Mouse (Mus musculus): ENCODE data around the gene Gnb3. TPM values are rescaled to one million over a fixed set of nuclear protein-coding genes. Genes with fewer than 3 reads are reported as not detected.
A peak's percentile ranks its signal among the peaks of the same experiment; 100 is the strongest.

Gnb3 gene
- polyA plus RNA-seq, 1 experiment from 2014 or later = 2.7 TPM

GRCm38 (mm10) chr6:124874348-124874747 is 34.3 kb upstream of the Gnb3 start:
- Histone ChIP-seq H3K4me3 (ENCODE audit: low read depth, low read length) (no peak overlapping the region), H3K9ac (ENCODE audit: low read length) (no peak overlapping the region), H3K36me3 (ENCODE audit: control insufficient read depth, insufficient read depth, low read length) (no peaks in the 10 kb centered on the region), H3K4me1 (replicated peaks; ENCODE audit: control insufficient read depth, insufficient read depth, low read length) (no peaks in the 10 kb centered on the region), H3K27ac (ENCODE audit: low read depth) (no peak overlapping the region), H3K4me2 (ENCODE audit: low read length) (no peak overlapping the region), H3K9me3 (ENCODE audit: control insufficient read depth, low read length) (no peaks in the 10 kb centered on the region), H3K27me3 (replicated peaks; ENCODE audit: control insufficient read depth, insufficient read depth, low read length) (no peaks in the 10 kb centered on the region)
- WGBS = 42% methylated on average over 2 of the region's 3 CpGs
- no peak for ATAC-seq (replicated peaks; ENCODE audit: low FRiP score, low TSS enrichment, low read depth)
- no peak for DNase-seq (ENCODE audit: low spot score)

GRCm38 (mm10) chr6:124866560-124866959 is 26.5 kb upstream of the Gnb3 start:
- H3K4me3 ChIP-seq (ENCODE audit: low read depth, low read length) = no peak overlapping the region
- ATAC-seq (replicated peaks; ENCODE audit: low FRiP score, low TSS enrichment, low read depth) = no peak
- no peak overlapping the region for H3K4me2 ChIP-seq (ENCODE audit: low read length)
- no peaks in the 10 kb centered on the region for H3K36me3 ChIP-seq (ENCODE audit: control insufficient read depth, insufficient read depth, low read length)
- no peak overlapping the region for H3K27ac ChIP-seq (ENCODE audit: low read depth)
- WGBS = 59% methylated on average over 6 of the region's 7 CpGs
- H3K9me3 ChIP-seq (ENCODE audit: control insufficient read depth, low read length) = no peaks in the 10 kb centered on the region
- H3K27me3 ChIP-seq (replicated peaks; ENCODE audit: control insufficient read depth, insufficient read depth, low read length) = peaks cover 6% of the 10 kb centered on the region; the same call in 1 of the 2 replicates
- no peak for DNase-seq (ENCODE audit: low spot score)
- peaks cover 15% of the 10 kb centered on the region for H3K4me1 ChIP-seq (replicated peaks; ENCODE audit: control insufficient read depth, insufficient read depth, low read length)
- H3K9ac ChIP-seq (ENCODE audit: low read length) = no peak overlapping the region

- peaks cover 15% of the 10 kb centered on the region for H3K4me1 ChIP-seq (replicated peaks; ENCODE audit: control insufficient read depth, insufficient read depth, low read length)
- DNase-seq (ENCODE audit: low spot score) (no peak), ATAC-seq (replicated peaks; ENCODE audit: low FRiP score, low TSS enrichment, low read depth) (no peak)
- no peak overlapping the region for H3K27ac ChIP-seq (ENCODE audit: low read depth)
- no peaks in the 10 kb centered on the region for H3K36me3 ChIP-seq (ENCODE audit: control insufficient read depth, insufficient read depth, low read length)
- H3K9me3 ChIP-seq (ENCODE audit: control insufficient read depth, low read length) = no peaks in the 10 kb centered on the region
- peaks cover 6% of the 10 kb centered on the region; the same call in 1 of the 2 replicates for H3K27me3 ChIP-seq (replicated peaks; ENCODE audit: control insufficient read depth, insufficient read depth, low read length)
- WGBS = 32% methylated on average over 16 of the region's 18 CpGs
- H3K4me2 ChIP-seq (ENCODE audit: low read length) = no peak overlapping the region
- H3K9ac ChIP-seq (ENCODE audit: low read length) = no peak overlapping the region
- no peak overlapping the region for H3K4me3 ChIP-seq (ENCODE audit: low read depth, low read length)
These were observed 25.8 kb upstream of the Gnb3 start for GRCm38 (mm10) chr6:124865766-124866362.

- peak within 1 kb of the TSS; percentile 65 for H3K9ac ChIP-seq (ENCODE audit: low read length)
- 1% methylated on average over 40 of the region's 43 CpGs for WGBS
These were observed 23.7 kb upstream of the Gnb3 start, which contains the start of gene Gpr162 for GRCm38 (mm10) chr6:124863658-124864298. Gene Gpr162, minus strand, starts transcription at chr6:124863983.

GRCm38 (mm10) chr6:124863125-124863657 is 23.1 kb upstream of the Gnb3 start:
- peak; percentile 71 for DNase-seq (ENCODE audit: low spot score)
- Histone ChIP-seq H3K9ac (ENCODE audit: low read length) (peak overlapping the region; percentile 65), H3K4me1 (replicated peaks; ENCODE audit: control insufficient read depth, insufficient read depth, low read length) (peaks cover 22% of the 10 kb centered on the region), H3K27me3 (replicated peaks; ENCODE audit: control insufficient read depth, insufficient read depth, low read length) (peaks cover 6% of the 10 kb centered on the region; the same call in 1 of the 2 replicates), H3K4me2 (ENCODE audit: low read length) (peak overlapping the region; percentile 88), H3K27ac (ENCODE audit: low read depth) (peak overlapping the region; percentile 38; the same call in 1 of the 2 replicates), H3K4me3 (ENCODE audit: low read depth, low read length) (peak overlapping the region; percentile 59), H3K36me3 (ENCODE audit: control insufficient read depth, insufficient read depth, low read length) (no peaks in the 10 kb centered on the region), H3K9me3 (ENCODE audit: control insufficient read depth, low read length) (no peaks in the 10 kb centered on the region)
- WGBS = 3% methylated on average over 7 of the region's 16 CpGs
- ATAC-seq (replicated peaks; ENCODE audit: low FRiP score, low TSS enrichment, low read depth) = peak; percentile 11

More at GRCm38 (mm10) chr6:124863658-124864298, 23.7 kb upstream of the Gnb3 start, which contains the start of gene Gpr162:
- Histone ChIP-seq H3K4me1 (replicated peaks; ENCODE audit: control insufficient read depth, insufficient read depth, low read length) (peaks cover 20% of the 10 kb centered on the region), H3K27me3 (replicated peaks; ENCODE audit: control insufficient read depth, insufficient read depth, low read length) (peaks cover 6% of the 10 kb centered on the region; the same call in 1 of the 2 replicates), H3K27ac (ENCODE audit: low read depth) (peak within 1 kb of the TSS; percentile 38; the same call in 1 of the 2 replicates), H3K9me3 (ENCODE audit: control insufficient read depth, low read length) (no peaks in the 10 kb centered on the region), H3K4me2 (ENCODE audit: low read length) (peak within 1 kb of the TSS; percentile 88), H3K36me3 (ENCODE audit: control insufficient read depth, insufficient read depth, low read length) (no peaks in the 10 kb centered on the region), H3K4me3 (ENCODE audit: low read depth, low read length) (peak within 1 kb of the TSS; percentile 59)
- peak; percentile 71 for ATAC-seq (replicated peaks; ENCODE audit: low FRiP score, low TSS enrichment, low read depth)
- DNase-seq (ENCODE audit: low spot score) = peak; percentile 87

- WGBS = 8% methylated on average over 8 of the region's 8 CpGs
- H3K4me1 ChIP-seq (replicated peaks; ENCODE audit: control insufficient read depth, insufficient read depth, low read length) = peaks cover 24% of the 10 kb centered on the region
These were observed 22.5 kb upstream of the Gnb3 start for GRCm38 (mm10) chr6:124862406-124863124.

GRCm38 (mm10) chr6:124861802-124862201 is 21.7 kb upstream of the Gnb3 start:
- Histone ChIP-seq H3K4me3 (ENCODE audit: low read depth, low read length) (no peak overlapping the region), H3K36me3 (ENCODE audit: control insufficient read depth, insufficient read depth, low read length) (no peaks in the 10 kb centered on the region), H3K4me1 (replicated peaks; ENCODE audit: control insufficient read depth, insufficient read depth, low read length) (peaks cover 24% of the 10 kb centered on the region), H3K9ac (ENCODE audit: low read length) (no peak overlapping the region), H3K27ac (ENCODE audit: low read depth) (no peak overlapping the region), H3K9me3 (ENCODE audit: control insufficient read depth, low read length) (no peaks in the 10 kb centered on the region), H3K27me3 (replicated peaks; ENCODE audit: control insufficient read depth, insufficient read depth, low read length) (peaks cover 6% of the 10 kb centered on the region; the same call in 1 of the 2 replicates), H3K4me2 (ENCODE audit: low read length) (no peak overlapping the region)
- 43% methylated on average over 3 of the region's 3 CpGs for WGBS
- no peak for ATAC-seq (replicated peaks; ENCODE audit: low FRiP score, low TSS enrichment, low read depth)
- no peak for DNase-seq (ENCODE audit: low spot score)

More at GRCm38 (mm10) chr6:124862406-124863124, 22.5 kb upstream of the Gnb3 start:
- no peak for DNase-seq (ENCODE audit: low spot score)
- Histone ChIP-seq H3K36me3 (ENCODE audit: control insufficient read depth, insufficient read depth, low read length) (no peaks in the 10 kb centered on the region), H3K4me3 (ENCODE audit: low read depth, low read length) (peak overlapping the region; percentile 59), H3K9me3 (ENCODE audit: control insufficient read depth, low read length) (no peaks in the 10 kb centered on the region), H3K4me2 (ENCODE audit: low read length) (peak overlapping the region; percentile 88; the same call in 1 of the 2 replicates), H3K27ac (ENCODE audit: low read depth) (no peak overlapping the region), H3K9ac (ENCODE audit: low read length) (no peak overlapping the region), H3K27me3 (replicated peaks; ENCODE audit: control insufficient read depth, insufficient read depth, low read length) (peaks cover 6% of the 10 kb centered on the region; the same call in 1 of the 2 replicates)
- ATAC-seq (replicated peaks; ENCODE audit: low FRiP score, low TSS enrichment, low read depth) = no peak

GRCm38 (mm10) chr6:124861266-124861665 is 21.2 kb upstream of the Gnb3 start:
- DNase-seq (ENCODE audit: low spot score) = no peak
- Histone ChIP-seq H3K9ac (ENCODE audit: low read length) (no peak overlapping the region), H3K4me3 (ENCODE audit: low read depth, low read length) (no peak overlapping the region), H3K27ac (ENCODE audit: low read depth) (no peak overlapping the region), H3K36me3 (ENCODE audit: control insufficient read depth, insufficient read depth, low read length) (no peaks in the 10 kb centered on the region), H3K4me1 (replicated peaks; ENCODE audit: control insufficient read depth, insufficient read depth, low read length) (peaks cover 26% of the 10 kb centered on the region), H3K27me3 (replicated peaks; ENCODE audit: control insufficient read depth, insufficient read depth, low read length) (peaks cover 6% of the 10 kb centered on the region; the same call in 1 of the 2 replicates), H3K9me3 (ENCODE audit: control insufficient read depth, low read length) (no peaks in the 10 kb centered on the region), H3K4me2 (ENCODE audit: low read length) (no peak overlapping the region)
- 80% methylated on average over 19 of the region's 19 CpGs for WGBS
- no peak for ATAC-seq (replicated peaks; ENCODE audit: low FRiP score, low TSS enrichment, low read depth)

Data from intestine, embryonic 14.5 days (tissue).